Mouse (Mus musculus): ENCODE measurements around the gene Rsph10b.

Gene Rsph10b

GRCm38 (mm10) chr5:143932831-143933230 is at the start of gene Rsph10b:
TSS of gene Rsph10b (plus strand) at chr5:143933035.
- DNase-seq (ENCODE audit: low spot score) = peak; percentile 60

- DNase-seq (ENCODE audit: low spot score) = no peak
Observed at GRCm38 (mm10) chr5:143885274-143885673, 47.6 kb upstream of the Rsph10b start.

GRCm38 (mm10) chr5:143890741-143891140 is 42.1 kb upstream of the Rsph10b start:
- no peak for DNase-seq (ENCODE audit: low spot score)

GRCm38 (mm10) chr5:143892255-143892886 is 40.5 kb upstream of the Rsph10b start:
- DNase-seq (ENCODE audit: low spot score) = no peak

GRCm38 (mm10) chr5:143893396-143893795 is 39.4 kb upstream of the Rsph10b start:
- no peak for DNase-seq (ENCODE audit: low spot score)

- DNase-seq (ENCODE audit: low spot score) = no peak
Observed at GRCm38 (mm10) chr5:143897635-143898330, 35.1 kb upstream of the Rsph10b start, which contains the start of gene Ankrd61. TSS of gene Ankrd61 (minus strand) at chr5:143897685.

- no peak for DNase-seq (ENCODE audit: low spot score)
Observed at GRCm38 (mm10) chr5:143902111-143902510, 30.7 kb upstream of the Rsph10b start.

GRCm38 (mm10) chr5:143903813-143904212 is 29.0 kb upstream of the Rsph10b start:
- no peak for DNase-seq (ENCODE audit: low spot score)

- DNase-seq (ENCODE audit: low spot score) = no peak
Observed at GRCm38 (mm10) chr5:143906429-143906828, 26.4 kb upstream of the Rsph10b start.

- DNase-seq (ENCODE audit: low spot score) = no peak
Observed at GRCm38 (mm10) chr5:143908926-143909325, 23.9 kb upstream of the Rsph10b start.

- peak; percentile 99 for DNase-seq (ENCODE audit: low spot score)
Observed at GRCm38 (mm10) chr5:143909417-143910400, 23.1 kb upstream of the Rsph10b start, which contains the start of the genes Aimp2 and Pms2. TSS of gene Aimp2 (minus strand) at chr5:143909847. TSS of gene Pms2 (plus strand) at chr5:143909964.

- no peak for DNase-seq (ENCODE audit: low spot score)
Observed at GRCm38 (mm10) chr5:143916221-143916620, 16.6 kb upstream of the Rsph10b start.

GRCm38 (mm10) chr5:143917418-143917817 is 15.4 kb upstream of the Rsph10b start:
- peak; percentile 72 for DNase-seq (ENCODE audit: low spot score)

- no peak for DNase-seq (ENCODE audit: low spot score)
Observed at GRCm38 (mm10) chr5:143918120-143918519, 14.7 kb upstream of the Rsph10b start.

- no peak for DNase-seq (ENCODE audit: low spot score)
Observed at GRCm38 (mm10) chr5:143924781-143925452, 7.9 kb upstream of the Rsph10b start.

- no peak for DNase-seq (ENCODE audit: low spot score)
Observed at GRCm38 (mm10) chr5:143927875-143928274, 5.0 kb upstream of the Rsph10b start, which contains the start of gene Gm42421. TSS of gene Gm42421 (plus strand) at chr5:143928175.

- no peak for DNase-seq (ENCODE audit: low spot score)
Observed at GRCm38 (mm10) chr5:143929291-143929690, 3.5 kb upstream of the Rsph10b start.

- DNase-seq (ENCODE audit: low spot score) = no peak
Observed at GRCm38 (mm10) chr5:143930656-143931055, 2.2 kb upstream of the Rsph10b start.

GRCm38 (mm10) chr5:143931863-143932580 is 813 bp upstream of the Rsph10b start:
- DNase-seq (ENCODE audit: low spot score) = no peak

- no peak for DNase-seq (ENCODE audit: low spot score)
Observed at GRCm38 (mm10) chr5:143933414-143933813, 579 bp downstream of the Rsph10b start.

- DNase-seq (ENCODE audit: low spot score) = no peak
Observed at GRCm38 (mm10) chr5:143933875-143934274, 1.0 kb downstream of the Rsph10b start.

Data from lung, postnatal 25 days (tissue).